Mouse (Mus musculus): ENCODE measurements around the gene Cdc26.

The Cdc26 gene

GRCm38 (mm10) chr4:62361571-62361970, 46.9 kb downstream of the Cdc26 start:
- in situ Hi-C loops (cut with MseI, MboI) = no loop called here

GRCm38 (mm10) chr4:62360805-62361455, 47.5 kb downstream of the Cdc26 start:
- in situ Hi-C loops (cut with MseI, MboI) = no loop called here

GRCm38 (mm10) chr4:62360088-62360804, 48.2 kb downstream of the Cdc26 start, which contains the start of the genes Fkbp15 and Slc31a1:
Gene Fkbp15 (minus strand): TSS chr4:62360548.
Gene Slc31a1 (plus strand): TSS chr4:62360727.
- in situ Hi-C loops (cut with MseI, MboI) = no loop called here

GRCm38 (mm10) chr4:62359256-62359775, 49.1 kb downstream of the Cdc26 start:
- in situ Hi-C loops (cut with MseI, MboI) = no loop called here

GRCm38 (mm10) chr4:62357631-62358148, 50.8 kb downstream of the Cdc26 start:
- in situ Hi-C loops (cut with MseI, MboI) = no loop called here

GRCm38 (mm10) chr4:62349371-62349770, 59.1 kb downstream of the Cdc26 start:
- in situ Hi-C loops (cut with MseI, MboI) = no loop called here

- in situ Hi-C loops (cut with MseI, MboI) = no loop called here
These were observed 60.1 kb downstream of the Cdc26 start for GRCm38 (mm10) chr4:62348329-62348705.

- in situ Hi-C loops (cut with MseI, MboI) = no loop called here
These were observed 60.7 kb downstream of the Cdc26 start for GRCm38 (mm10) chr4:62347605-62348328.

- in situ Hi-C loops (cut with MseI, MboI) = no loop called here
These were observed 62.6 kb downstream of the Cdc26 start for GRCm38 (mm10) chr4:62345827-62346226.

GRCm38 (mm10) chr4:62344000-62344399, 64.4 kb downstream of the Cdc26 start:
- in situ Hi-C loops (cut with MseI, MboI) = no loop called here

GRCm38 (mm10) chr4:62338536-62338935, 69.9 kb downstream of the Cdc26 start:
- in situ Hi-C loops (cut with MseI, MboI) = no loop called here

Data from mouse trophoblast stem cell (cell line).